ENCODE assay signal across 9 mouse cellular contexts in genomic region chr17:26368336-26368992, GRCm38 (mm10). TPM values are rescaled to one million over a fixed set of nuclear protein-coding genes. Genes with fewer than 3 reads are reported as not detected.
A peak's percentile ranks its signal among the peaks of the same experiment; 100 is the strongest.
DNase-seq lines count a peak whose midpoint lies in the region; ATAC-seq and TF ChIP-seq lines count a peak whose summit lies in the region.
"Had no signal": no experiment of that assay in that cellular context is flagged by ENCODE, and none has a peak within 500 bp of the region (broad histone marks: within the 10 kb centered on the region; RNA-seq: fewer than 3 reads in every experiment).

No protein-coding gene starts in this region.

- H3K9me3 ChIP-seq in kidney, embryonic 14.5 days (ENCODE audit: control insufficient read depth, low read length): no peaks in the 10 kb centered on the region
- no peaks in the 10 kb centered on the region for H3K9me3 ChIP-seq in neural tube, embryonic 15.5 days (replicated peaks)
- H3K9me3 ChIP-seq: liver, embryonic 13.5 days had no signal

- no peak overlapping the region for H3K9ac ChIP-seq in kidney, embryonic 14.5 days (ENCODE audit: low read depth, low read length)
- H3K9ac ChIP-seq in neural tube, embryonic 15.5 days (replicated peaks): no peak overlapping the region
- H3K9ac ChIP-seq: liver, embryonic 13.5 days had no signal

- H3K4me3 ChIP-seq in gastrocnemius, adult 2 months: no peak overlapping the region
- no peak overlapping the region for H3K4me3 ChIP-seq in kidney, embryonic 14.5 days (ENCODE audit: low read length)
- no peak overlapping the region for H3K4me3 ChIP-seq in myocyte
- H3K4me3 ChIP-seq in neural tube, embryonic 15.5 days (replicated peaks): no peak overlapping the region
- H3K4me3 ChIP-seq: liver, embryonic 13.5 days had no signal

- H3K36me3 ChIP-seq in kidney, embryonic 14.5 days (ENCODE audit: control insufficient read depth, insufficient read depth, low read length): no peaks in the 10 kb centered on the region
- no peaks in the 10 kb centered on the region for H3K36me3 ChIP-seq in myocyte (ENCODE audit: control insufficient read depth, insufficient read depth)
- H3K36me3 ChIP-seq in neural tube, embryonic 15.5 days: no peaks in the 10 kb centered on the region
- H3K36me3 ChIP-seq: liver, embryonic 13.5 days had no signal

- no peaks in the 10 kb centered on the region for H3K79me2 ChIP-seq in myocyte (ENCODE audit: control insufficient read depth, insufficient read depth)

- DNase-seq in 416B (ENCODE audit: low read depth) (peak; percentile 34), MEL-GATA-1-ER (ENCODE audit: extremely low read depth, low read depth) (peak; percentile 73)
- peak; percentile 72 for DNase-seq in gastrocnemius, adult 2 months
- no peak for DNase-seq in thymus, postnatal 10 days (ENCODE audit: low spot score in 2 of 2)
- no peak for DNase-seq in cerebellum, postnatal 14 days
- DNase-seq: liver, embryonic 13.5 days had no signal

- H3K4me1 ChIP-seq in kidney, embryonic 14.5 days (ENCODE audit: control insufficient read depth, insufficient read depth, low read length): peaks cover 18% of the 10 kb centered on the region
- H3K4me1 ChIP-seq in neural tube, embryonic 15.5 days: peaks cover 3% of the 10 kb centered on the region; the same call in 1 of the 2 replicates

- intact Hi-C loops in gastrocnemius, adult 2 months (cut with DNase I): loop anchor here (2.0 kb wide), 1 partner anchor 54 kb away; no protein-coding TSS in a partner anchor

- no peaks in the 10 kb centered on the region for H3K27me3 ChIP-seq in kidney, embryonic 14.5 days (ENCODE audit: control insufficient read depth, insufficient read depth, low read length)
- H3K27me3 ChIP-seq in myocyte (ENCODE audit: control insufficient read depth, insufficient read depth, insufficient read length): peaks cover 60% of the 10 kb centered on the region
- H3K27me3 ChIP-seq in neural tube, embryonic 15.5 days (replicated peaks): no peaks in the 10 kb centered on the region

- no peak for TF ChIP-seq CTCF in gastrocnemius, adult 2 months (IDR thresholded peaks at IDR 0.05)

- ATAC-seq in kidney, embryonic 14.5 days (ENCODE audit: low FRiP score, low TSS enrichment): peak; percentile 79
- ATAC-seq in neural tube, embryonic 15.5 days (ENCODE audit: low FRiP score): no peak

- no peak overlapping the region for H3K4me2 ChIP-seq in kidney, embryonic 14.5 days (replicated peaks; ENCODE audit: low read depth, low read length)
- H3K4me2 ChIP-seq in myocyte (ENCODE audit: low read depth): peak overlapping the region; percentile 30
- H3K4me2 ChIP-seq in neural tube, embryonic 15.5 days: no peak overlapping the region
- H3K4me2 ChIP-seq: liver, embryonic 13.5 days had no signal

- no peak for TF ChIP-seq POLR2A in myocyte (IDR thresholded peaks at IDR 0.05; ENCODE audit: insufficient read length, low read depth)

- 55% methylated on average over 10 of the region's 10 CpGs for WGBS in kidney, embryonic 14.5 days
- WGBS in neural tube, embryonic 15.5 days: 75% methylated on average over 10 of the region's 10 CpGs

- H3K27ac ChIP-seq in gastrocnemius, adult 2 months: peak overlapping the region; percentile 46; the same call in 1 of the 2 replicates
- peak overlapping the region; percentile 17; the same call in 1 of the 2 replicates for H3K27ac ChIP-seq in kidney, embryonic 14.5 days (ENCODE audit: low read depth, low read length)
- H3K27ac ChIP-seq in neural tube, embryonic 15.5 days (replicated peaks): no peak overlapping the region
- H3K27ac ChIP-seq: liver, embryonic 13.5 days had no signal

- no peak overlapping the region for H3ac ChIP-seq in myocyte (ENCODE audit: control insufficient read depth, insufficient read length)

TF ChIP-seq in myocyte, 11 proteins besides CTCF, POLR2A, EP300 and RAD21:
- TF ChIP-seq TCF12 (IDR thresholded peaks at IDR 0.05; ENCODE audit: insufficient read depth, poor library complexity, severe bottlenecking): peak; percentile 7
- peak in 1 of 3 experiments; percentile 40 for TF ChIP-seq MYOD1 (IDR thresholded peaks at IDR 0.05; ENCODE audit: control insufficient read depth in 1 of 3, insufficient read length in 2 of 3, low read depth in 2 of 3)
- no peak for TF ChIP-seq TCF3 (IDR thresholded peaks at IDR 0.05; ENCODE audit: insufficient read length, low read depth)

RNA-seq across cellular contexts. Expression of gene Neurl1b, which starts 46.2 kb away (rescaled TPM):
- total RNA-seq in gastrocnemius, adult 2 months (2021): 1 to 10 TPM; 2.3 to 2.6 TPM
- 1.6 and 2.9 TPM in 2 replicates for polyA plus RNA-seq in kidney, embryonic 14.5 days (2014; fragmentation: Nextera tagmentation; extraction: Ambion mirVana)
- polyA plus RNA-seq in myocyte (2012; fragmentation: generic; extraction: Trizol): 0.55 TPM
- 1.3 and 1.8 TPM in 2 replicates for polyA plus RNA-seq in neural tube, embryonic 15.5 days (2015; fragmentation: Nextera tagmentation; extraction: Ambion mirVana)

Comparison
In these comparisons a context has a peak if more than half of its experiments do, and no peak if none do; other contexts are left out.
1. DNase-seq: peak in 416B (single experiment), MEL-GATA-1-ER (single experiment) and gastrocnemius, adult 2 months (single experiment); none in thymus, postnatal 10 days (0 of 2) and cerebellum, postnatal 14 days (0 of 2).